8 mouse cellular contexts compared by ENCODE assay signal in the genomic region with DNA sequence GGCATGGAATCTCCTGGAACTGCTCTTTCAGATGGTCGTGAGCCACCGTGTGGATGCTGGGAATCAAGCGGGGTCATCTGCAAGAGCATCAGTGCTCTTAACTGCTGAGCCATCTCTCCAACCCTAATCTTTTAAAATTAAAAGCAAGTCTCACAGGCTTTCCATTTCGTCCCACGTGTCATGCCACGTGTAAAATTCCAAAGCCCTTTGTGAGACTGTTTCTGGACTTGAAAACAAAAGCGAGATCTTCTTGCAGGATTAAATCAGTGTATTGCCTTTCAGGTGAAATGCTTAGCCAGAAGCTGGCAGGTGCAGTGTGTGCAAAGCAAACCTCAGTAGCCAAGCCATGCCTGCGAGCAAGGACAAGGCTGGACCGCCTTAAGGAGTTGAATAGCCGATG. TPM values are rescaled to one million over a fixed set of nuclear protein-coding genes. Genes with fewer than 3 reads are reported as not detected.
DNase-seq lines count a peak whose midpoint lies in the region; ATAC-seq and TF ChIP-seq lines count a peak whose summit lies in the region.

No protein-coding gene starts in this region.

- peak in 1 of 2 experiments; percentile 38 for DNase-seq in layer of hippocampus, adult 2 months (ENCODE audit: low spot score in 2 of 2)
- DNase-seq in layer of hippocampus, adult 9-10 months (ENCODE audit: low spot score): no peak
- no peak for DNase-seq in midbrain, postnatal 0 days (ENCODE audit: low spot score)
- no peak for DNase-seq in adipocyte (ENCODE audit: low spot score)
- DNase-seq in adrenal gland, postnatal 25 days: no peak
- no peak for DNase-seq in kidney, postnatal 10 days

- H3K4me3 ChIP-seq in layer of hippocampus, adult 2 months: peak overlapping the region; percentile 77
- H3K4me3 ChIP-seq in brown adipose tissue, adult 24 weeks (ENCODE audit: insufficient read depth, low read depth, low read length): peak overlapping the region; percentile 68
- H3K4me3 ChIP-seq in hindbrain, embryonic 16.5 days (ENCODE audit: low read length): peak overlapping the region; percentile 95
- H3K4me3 ChIP-seq in midbrain, postnatal 0 days (ENCODE audit: low read depth, low read length): peak overlapping the region; percentile 81

- no peak for ATAC-seq in hindbrain, embryonic 16.5 days
- ATAC-seq in midbrain, postnatal 0 days (ENCODE audit: low FRiP score): peak; percentile 5; the same call in 1 of the 2 replicates

- peak overlapping the region; percentile 90 for H3K27ac ChIP-seq in layer of hippocampus, adult 2 months
- peak overlapping the region; percentile 76 for H3K27ac ChIP-seq in brown adipose tissue, adult 24 weeks (replicated peaks; ENCODE audit: low read depth, low read length)
- H3K27ac ChIP-seq in hindbrain, embryonic 16.5 days (ENCODE audit: low read depth, low read length): peak overlapping the region; percentile 93
- H3K27ac ChIP-seq in midbrain, postnatal 0 days (ENCODE audit: low read depth, low read length): peak overlapping the region; percentile 89

- no peaks in the 10 kb centered on the region for H3K27me3 ChIP-seq in hindbrain, embryonic 16.5 days (replicated peaks; ENCODE audit: control insufficient read depth, insufficient read depth, low read length)
- no peaks in the 10 kb centered on the region for H3K27me3 ChIP-seq in midbrain, postnatal 0 days (ENCODE audit: insufficient read depth, low read length)

- TF ChIP-seq CTCF in layer of hippocampus, adult 2 months (conservative IDR thresholded peaks at IDR 0.05): no peak
- peak; percentile 24 for TF ChIP-seq CTCF in midbrain, postnatal 0 days (IDR thresholded peaks at IDR 0.05)

- H3K9ac ChIP-seq in hindbrain, embryonic 16.5 days (ENCODE audit: low read depth, low read length): peak overlapping the region; percentile 76
- peak overlapping the region; percentile 80 for H3K9ac ChIP-seq in midbrain, postnatal 0 days (replicated peaks; ENCODE audit: low read length, poor library complexity, severe bottlenecking)

- no peaks in the 10 kb centered on the region for H3K36me3 ChIP-seq in hindbrain, embryonic 16.5 days (ENCODE audit: control insufficient read depth, insufficient read depth, low read length)
- H3K36me3 ChIP-seq in midbrain, postnatal 0 days (ENCODE audit: insufficient read depth, low read length): no peaks in the 10 kb centered on the region

- peak overlapping the region; percentile 84 for H3K4me2 ChIP-seq in hindbrain, embryonic 16.5 days (ENCODE audit: low read length)
- peak overlapping the region; percentile 69 for H3K4me2 ChIP-seq in midbrain, postnatal 0 days (ENCODE audit: low read depth, low read length, poor library complexity, severe bottlenecking)

- H3K9me3 ChIP-seq in hindbrain, embryonic 16.5 days (ENCODE audit: control insufficient read depth, low read length): no peaks in the 10 kb centered on the region
- no peaks in the 10 kb centered on the region for H3K9me3 ChIP-seq in midbrain, postnatal 0 days (ENCODE audit: low read length)

- 35% methylated on average over 10 of the region's 10 CpGs for WGBS in hindbrain, embryonic 16.5 days
- 24% methylated on average over 10 of the region's 10 CpGs for WGBS in midbrain, postnatal 0 days

- no peaks in the 10 kb centered on the region; the same call in 1 of the 2 replicates for H3K4me1 ChIP-seq in brown adipose tissue, adult 24 weeks (ENCODE audit: control insufficient read depth, insufficient read depth, insufficient read length, low read length)
- H3K4me1 ChIP-seq in hindbrain, embryonic 16.5 days (ENCODE audit: control insufficient read depth, insufficient read depth, low read depth, low read length): peaks cover 15% of the 10 kb centered on the region
- peaks cover 8% of the 10 kb centered on the region; the same call in 1 of the 2 replicates for H3K4me1 ChIP-seq in midbrain, postnatal 0 days (ENCODE audit: insufficient read depth, low read length)

RNA-seq across cellular contexts. Expression of a gene that starts 0.5 kb away (rescaled TPM):
- 10 to 100 TPM; 23.3 to 27.2 TPM for total RNA-seq in layer of hippocampus, adult 2 months (2021)
- polyA plus RNA-seq in brown adipose tissue, adult 24 weeks (2012; ENCODE audit: insufficient read depth, insufficient read length, missing spikeins): 5.3 and 6.6 TPM in 2 replicates
- polyA plus RNA-seq in hindbrain, embryonic 16.5 days (2015; fragmentation: Nextera tagmentation; extraction: Ambion mirVana): 42.1 and 44.8 TPM in 2 replicates
- total RNA-seq in midbrain, postnatal 0 days (2014; rRNA removed): 31.8 and 33.3 TPM in 2 replicates
- 29.4 and 36.1 TPM in 2 replicates for polyA plus RNA-seq in midbrain, postnatal 0 days (2015; fragmentation: Nextera tagmentation; extraction: Ambion mirVana)
- total RNA-seq in adrenal gland, postnatal 25 days (2021): 21.2 and 30.4 TPM in 2 replicates

RNA-seq across cellular contexts. Expression of a gene that starts 21.2 kb away (rescaled TPM):
- 10 to 100 TPM in 1 of 2 experiments, 1 to 10 TPM in 1; 9.4 to 10.0 TPM for total RNA-seq in layer of hippocampus, adult 2 months (2021)
- 13.2 TPM in 2 replicates for polyA plus RNA-seq in brown adipose tissue, adult 24 weeks (2012; ENCODE audit: insufficient read depth, insufficient read length, missing spikeins)
- polyA plus RNA-seq in hindbrain, embryonic 16.5 days (2015; fragmentation: Nextera tagmentation; extraction: Ambion mirVana): 1.3 and 1.5 TPM in 2 replicates
- 9.9 and 15.0 TPM in 2 replicates for total RNA-seq in midbrain, postnatal 0 days (2014; rRNA removed)
- polyA plus RNA-seq in midbrain, postnatal 0 days (2015; fragmentation: Nextera tagmentation; extraction: Ambion mirVana): 0.58 and 0.74 TPM in 2 replicates
- 97.9 and 117 TPM in 2 replicates for total RNA-seq in adrenal gland, postnatal 25 days (2021)

RNA-seq across cellular contexts. Expression of a gene that starts 59.7 kb away (rescaled TPM):
- 10 to 100 TPM; 53.9 to 57.7 TPM for total RNA-seq in layer of hippocampus, adult 2 months (2021)
- polyA plus RNA-seq in brown adipose tissue, adult 24 weeks (2012; ENCODE audit: insufficient read depth, insufficient read length, missing spikeins): 15.9 and 20.4 TPM in 2 replicates
- 32.4 and 41.3 TPM in 2 replicates for polyA plus RNA-seq in hindbrain, embryonic 16.5 days (2015; fragmentation: Nextera tagmentation; extraction: Ambion mirVana)
- total RNA-seq in midbrain, postnatal 0 days (2014; rRNA removed): 64.0 and 98.6 TPM in 2 replicates
- polyA plus RNA-seq in midbrain, postnatal 0 days (2015; fragmentation: Nextera tagmentation; extraction: Ambion mirVana): 35.6 and 41.4 TPM in 2 replicates
- 72.1 and 75.9 TPM in 2 replicates for total RNA-seq in adrenal gland, postnatal 25 days (2021)
